Mouse (Mus musculus): ENCODE measurements around the gene Plin4.

DNA sequence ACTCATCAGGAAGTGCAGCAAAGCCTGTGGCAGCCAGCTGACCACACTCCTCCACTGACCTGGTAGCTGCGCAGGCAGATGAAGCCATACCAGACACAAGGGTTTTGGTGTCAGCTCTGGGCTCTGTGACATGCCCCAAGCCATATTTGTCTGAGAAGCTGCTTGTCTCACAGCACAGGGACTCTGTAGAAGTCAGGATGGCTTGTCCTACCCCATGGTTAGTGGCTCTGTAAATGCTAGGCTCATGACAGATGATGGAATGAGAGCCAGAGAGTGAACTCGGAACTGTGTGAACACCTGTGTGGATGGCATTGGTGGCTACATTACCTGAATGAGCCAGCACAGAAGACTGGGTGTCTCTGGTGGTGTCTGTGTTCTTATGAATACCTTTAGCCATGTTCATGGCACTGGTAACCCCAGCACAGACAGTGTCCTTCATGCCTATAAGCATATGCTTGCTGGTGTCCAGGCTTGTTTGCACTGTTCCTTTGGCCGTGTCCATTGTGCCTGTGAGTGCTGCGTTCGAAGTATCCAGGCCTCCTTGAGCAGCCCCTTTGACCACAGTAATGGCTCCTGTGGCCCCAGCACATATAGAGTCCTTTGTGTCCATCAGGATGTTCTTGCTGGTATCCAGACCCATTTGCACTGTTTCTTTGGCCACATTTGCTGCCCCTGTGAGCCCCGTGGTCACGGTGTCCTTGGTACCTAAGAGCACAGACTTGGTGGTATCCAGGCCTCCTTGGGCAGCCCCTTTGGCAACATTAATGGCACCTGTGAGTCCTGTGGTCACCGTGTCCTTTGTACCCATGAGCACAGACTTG is 5.9 kb downstream of the Plin4 start:
- TF ChIP-seq CTCF (conservative IDR thresholded peaks at IDR 0.05 in 1 of 2, IDR thresholded peaks at IDR 0.05 in 1 of 2; ENCODE audit: low read depth in 2 of 2, low read length in 2 of 2): no peak
- no peak for TF ChIP-seq EP300 (IDR thresholded peaks at IDR 0.05; ENCODE audit: low read length)
- TF ChIP-seq CHD2 (IDR thresholded peaks at IDR 0.05; ENCODE audit: low read length): no peak
- no peak for TF ChIP-seq POLR2A (IDR thresholded peaks at IDR 0.05; ENCODE audit: low read depth, low read length)
- TF ChIP-seq RCOR1 (conservative IDR thresholded peaks at IDR 0.05; ENCODE audit: low read depth, low read length): no peak
- no peak for TF ChIP-seq E2F4 (IDR thresholded peaks at IDR 0.05; ENCODE audit: insufficient replicate concordance, low read depth, low read length)
- TF ChIP-seq NELFE (IDR thresholded peaks at IDR 0.05; ENCODE audit: low read depth, low read length): no peak
- TF ChIP-seq MAZ (IDR thresholded peaks at IDR 0.05; ENCODE audit: low read depth, low read length): no peak
- TF ChIP-seq MAX (IDR thresholded peaks at IDR 0.05; ENCODE audit: low read length): no peak
- TF ChIP-seq ZNF384 (IDR thresholded peaks at IDR 0.05; ENCODE audit: low read depth, low read length): no peak
